Mouse (Mus musculus) kidney, adult 8-10 months (tissue): ENCODE data around the gene Nupr1l.

Experiments used
- DNase-seq, 2 experiments: peaks; one replicate each; pipeline ENCODE4 v3.0.0; 2022

Gene Nupr1l

DNA sequence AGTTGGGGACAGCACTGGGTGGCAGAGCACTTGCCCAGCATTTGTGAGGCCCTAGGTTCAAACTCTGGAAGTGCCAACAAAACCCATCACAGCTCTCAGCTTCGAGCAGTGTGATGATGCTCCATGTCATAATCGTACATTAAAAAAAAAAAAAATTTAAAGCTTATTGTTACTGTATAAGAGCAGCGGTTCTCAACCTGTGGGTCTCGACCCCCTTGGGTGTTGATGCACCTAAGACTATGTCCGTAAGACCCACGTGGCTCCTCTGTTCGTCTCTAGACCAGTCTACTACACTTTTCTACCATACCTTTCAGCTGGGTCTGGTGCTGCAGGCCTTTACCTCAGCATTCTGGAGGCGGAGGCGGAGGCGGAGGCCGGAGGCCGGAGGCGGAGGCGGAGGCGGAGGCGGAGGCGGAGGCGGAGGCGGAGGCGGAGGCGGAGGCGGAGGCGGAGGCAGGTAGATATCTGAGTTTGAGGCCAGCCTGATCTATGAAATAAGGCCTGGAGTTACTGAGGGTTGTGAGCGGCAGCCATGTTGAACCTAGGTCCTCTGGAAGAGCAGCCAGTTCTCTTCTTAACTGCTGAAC is 9.8 kb downstream of the Nupr1l start:
- no peak for DNase-seq

DNA sequence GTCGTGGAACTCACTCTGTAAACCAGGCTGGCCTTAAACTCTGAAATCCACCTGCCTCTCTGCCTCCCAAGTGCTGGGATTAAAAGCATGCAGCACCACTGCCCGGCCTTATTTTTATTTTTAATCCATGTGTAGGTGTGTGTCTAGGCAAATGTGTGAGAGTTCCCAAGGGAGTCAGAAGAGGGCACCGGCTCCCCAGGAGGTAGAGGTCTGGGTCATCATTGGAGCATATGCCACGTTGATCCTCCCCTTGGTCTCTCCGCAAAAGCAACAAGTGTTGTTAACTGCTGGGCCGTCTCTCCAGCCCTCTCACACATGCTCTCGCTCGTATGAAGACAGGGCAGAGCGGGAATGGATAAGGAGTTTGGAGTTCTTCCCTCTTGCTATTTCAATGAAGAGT is 10.4 kb downstream of the Nupr1l start:
- DNase-seq = no peak

DNA sequence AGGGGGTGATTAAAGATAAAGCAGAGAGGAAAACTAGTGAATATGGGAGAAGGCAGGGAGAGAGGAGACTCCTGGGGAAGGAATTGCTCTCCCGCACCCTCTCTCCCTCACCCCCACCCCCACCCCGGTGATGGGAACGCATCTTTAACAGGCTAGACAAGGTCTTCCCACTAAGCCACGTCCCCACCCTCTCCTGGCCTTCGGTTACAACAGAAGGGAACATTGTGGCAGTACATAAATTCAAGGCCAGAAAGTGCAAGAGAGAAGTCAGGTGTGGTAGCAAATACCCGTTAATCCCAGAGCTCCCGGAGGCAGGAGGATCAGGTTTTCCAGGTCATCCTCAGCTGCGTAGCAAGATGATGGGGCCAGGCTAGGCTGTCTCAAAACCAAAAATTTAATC is 11.0 kb downstream of the Nupr1l start:
- no peak for DNase-seq

DNA sequence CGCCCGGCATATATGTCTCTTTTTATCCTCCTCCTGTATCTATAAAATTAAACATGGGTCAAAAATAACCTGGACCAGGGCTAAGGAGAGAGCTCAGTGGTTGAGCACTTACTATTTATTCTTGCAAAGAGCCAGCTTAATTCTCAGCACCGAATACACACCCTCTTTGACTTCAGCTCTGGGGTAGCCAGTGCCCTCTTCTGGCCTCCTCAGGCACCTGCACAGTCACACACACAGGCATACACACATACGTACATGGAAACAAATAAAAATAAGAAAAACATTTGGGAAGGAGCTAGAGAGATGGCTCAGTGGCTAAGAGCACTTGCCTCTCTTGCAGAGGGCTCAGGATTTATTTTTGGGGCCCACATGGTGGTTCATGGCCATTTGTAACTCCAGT is 13.6 kb downstream of the Nupr1l start:
- DNase-seq = no peak

DNA sequence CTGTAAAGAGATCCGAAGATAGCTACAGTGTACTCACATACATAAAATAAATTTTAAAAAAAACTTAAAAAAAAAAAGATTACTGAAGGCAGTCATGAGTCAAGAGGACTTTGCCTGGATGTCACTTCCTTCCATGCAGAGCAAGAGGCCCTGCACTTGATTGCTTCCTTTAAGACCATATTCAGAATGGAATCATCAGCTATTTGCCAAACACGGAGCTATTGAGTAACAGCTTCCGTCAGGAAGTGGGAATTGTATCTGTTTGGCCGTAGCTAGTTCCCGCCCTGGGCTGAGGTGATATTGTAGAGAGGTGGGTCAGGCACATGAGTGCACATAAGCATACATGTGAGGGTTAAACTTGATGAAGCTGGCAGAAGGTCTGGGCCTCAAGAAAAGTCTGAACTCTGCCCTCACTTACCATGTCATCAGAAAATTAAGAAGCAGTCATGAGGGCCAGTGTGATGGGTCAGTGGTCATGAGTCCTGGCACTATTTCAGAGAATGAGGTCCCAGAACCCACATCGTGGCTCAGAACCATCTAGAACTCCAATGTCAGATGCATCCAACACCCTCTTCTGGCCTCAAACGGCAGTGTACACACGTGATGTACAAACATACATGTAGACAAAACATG is 16.6 kb downstream of the Nupr1l start:
- DNase-seq = peak; percentile 66 to 72

DNA sequence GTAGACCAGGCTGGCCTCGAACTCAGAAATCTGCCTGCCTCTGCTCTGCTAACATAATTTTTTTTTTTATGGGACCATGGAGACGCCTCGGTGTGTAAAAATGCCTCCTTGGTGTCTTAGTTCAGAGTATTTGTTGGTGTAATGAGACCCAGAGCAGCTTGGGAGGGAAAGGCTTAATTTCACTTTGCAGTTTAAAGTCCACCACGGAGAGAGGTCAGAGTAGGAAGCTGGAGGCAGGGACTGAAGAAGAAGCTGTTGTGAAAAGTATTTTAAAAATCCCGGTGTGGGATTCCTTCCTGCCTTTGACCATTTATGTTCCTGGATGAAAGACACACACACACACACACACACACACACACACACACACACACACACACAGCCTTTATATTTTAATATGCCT is 17.6 kb downstream of the Nupr1l start:
- peak; percentile 26 to 67 for DNase-seq

DNA sequence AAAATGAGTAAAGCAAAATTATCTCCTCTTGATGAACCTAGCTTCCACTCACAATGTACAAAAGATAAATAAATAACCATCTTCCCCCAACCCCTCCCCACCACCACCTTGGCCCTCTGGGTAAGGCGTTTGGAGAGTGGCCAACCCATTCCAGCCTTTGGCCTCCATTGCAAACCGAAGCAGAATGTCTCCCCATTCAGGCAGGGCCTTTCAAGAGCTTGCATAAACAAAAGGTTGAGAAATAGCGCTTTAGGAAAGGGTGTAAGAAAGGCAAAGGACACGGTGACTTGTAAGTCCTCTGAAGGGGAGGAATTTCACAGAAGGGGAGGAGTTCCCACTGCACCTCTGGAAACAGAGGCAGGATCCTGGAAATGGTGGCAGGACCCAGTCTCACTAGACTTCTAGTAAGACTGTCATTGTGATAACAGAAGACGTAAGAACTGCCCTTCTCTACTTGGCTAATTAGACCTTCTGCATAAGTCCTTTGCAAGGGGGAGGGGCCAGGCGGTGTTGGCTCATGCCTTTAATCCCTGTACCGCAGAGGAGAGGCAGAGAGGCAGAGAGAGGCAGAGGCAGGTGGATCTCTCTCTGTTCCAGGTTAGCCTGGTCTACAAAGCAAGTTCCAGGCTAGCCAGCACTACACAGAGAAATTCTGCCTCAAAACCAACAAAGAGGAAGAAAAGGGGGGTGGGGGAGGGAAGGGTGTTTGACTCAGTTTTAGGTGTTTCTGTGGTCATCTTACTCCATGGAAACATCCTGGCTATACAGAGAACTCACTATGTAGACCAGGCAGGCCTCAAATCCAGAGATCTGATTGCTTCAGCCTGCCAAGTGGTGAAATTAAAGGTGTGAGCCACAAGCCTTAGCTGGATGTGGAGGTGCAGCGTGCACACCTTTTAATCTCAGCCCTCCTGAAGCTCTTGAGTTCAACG is 21.9 kb downstream of the Nupr1l start:
- peak; percentile 69 to 75 for DNase-seq

DNA sequence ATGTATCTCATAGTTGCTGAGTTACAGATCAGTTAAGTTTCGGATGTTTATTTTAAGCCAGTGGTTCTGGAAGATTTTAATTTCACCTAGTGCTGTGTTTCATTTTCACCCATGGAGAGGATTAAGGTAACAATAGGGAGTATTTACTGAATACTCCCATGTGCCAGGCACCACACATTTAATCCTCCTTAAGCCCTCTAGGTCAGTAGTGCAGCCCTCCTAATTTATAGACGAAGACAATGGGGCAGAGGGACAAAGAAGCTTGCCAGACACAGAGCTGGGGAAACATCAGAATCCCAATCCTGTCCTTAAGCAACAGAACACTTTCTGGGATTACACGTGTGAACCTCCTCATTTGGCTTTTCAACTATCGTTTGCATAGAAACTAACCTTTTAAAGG is 28.6 kb downstream of the Nupr1l start:
- DNase-seq = no peak

DNA sequence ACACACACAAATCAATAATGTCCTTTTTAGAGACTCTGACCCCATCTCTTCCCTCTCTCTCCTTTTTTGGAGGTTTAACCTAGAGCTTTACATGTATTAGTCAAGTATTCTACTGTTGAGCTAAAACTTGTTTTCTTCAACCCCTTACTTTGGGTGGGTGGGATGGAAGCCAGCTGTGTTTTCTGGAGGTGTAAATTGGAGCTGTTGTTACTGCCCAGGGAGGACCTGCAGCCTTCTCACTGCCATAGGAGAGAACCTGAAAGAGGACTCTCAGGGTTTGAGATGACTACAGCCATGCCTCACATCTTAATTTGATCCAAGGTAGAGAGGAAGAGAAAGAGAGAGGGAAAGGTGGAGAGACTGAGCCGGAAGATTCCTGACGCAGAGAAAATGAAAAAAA is 31.9 kb downstream of the Nupr1l start:
- no peak for DNase-seq

DNA sequence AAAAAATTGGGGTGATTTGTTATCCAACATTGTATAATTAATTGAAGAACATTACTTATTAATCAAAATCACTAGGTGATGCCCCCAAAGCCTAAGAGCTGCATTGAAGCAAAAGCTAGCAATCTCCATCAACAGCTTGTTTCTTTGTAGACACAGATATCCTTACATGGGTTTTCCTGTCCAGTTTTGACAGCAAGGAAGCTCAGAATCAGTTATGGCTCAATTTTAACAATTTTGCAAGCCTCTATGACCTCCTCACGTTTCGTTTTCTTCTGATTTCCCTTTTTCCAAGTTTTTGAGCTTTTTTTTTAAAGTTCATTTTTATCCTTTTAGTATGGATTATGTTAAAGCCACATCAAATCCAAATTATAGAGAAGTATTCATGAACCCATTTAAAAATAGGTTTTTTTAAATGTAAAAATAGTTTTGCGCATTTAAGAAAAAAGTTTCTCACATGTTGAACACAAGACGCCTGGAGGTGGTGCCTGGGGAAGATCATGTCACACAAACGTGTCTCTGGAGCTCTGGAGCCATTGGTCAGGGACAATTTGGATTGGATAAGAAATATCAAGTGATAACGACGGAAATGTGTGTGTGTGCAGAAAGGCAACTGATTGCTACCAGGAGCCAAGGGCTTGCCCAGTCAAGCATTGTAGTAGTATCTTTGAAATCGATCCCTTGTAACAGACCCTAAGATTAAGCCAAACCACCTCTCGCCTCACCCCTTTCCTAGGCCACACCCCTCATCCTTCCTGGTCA is 32.6 kb downstream of the Nupr1l start:
- DNase-seq = no peak

DNA sequence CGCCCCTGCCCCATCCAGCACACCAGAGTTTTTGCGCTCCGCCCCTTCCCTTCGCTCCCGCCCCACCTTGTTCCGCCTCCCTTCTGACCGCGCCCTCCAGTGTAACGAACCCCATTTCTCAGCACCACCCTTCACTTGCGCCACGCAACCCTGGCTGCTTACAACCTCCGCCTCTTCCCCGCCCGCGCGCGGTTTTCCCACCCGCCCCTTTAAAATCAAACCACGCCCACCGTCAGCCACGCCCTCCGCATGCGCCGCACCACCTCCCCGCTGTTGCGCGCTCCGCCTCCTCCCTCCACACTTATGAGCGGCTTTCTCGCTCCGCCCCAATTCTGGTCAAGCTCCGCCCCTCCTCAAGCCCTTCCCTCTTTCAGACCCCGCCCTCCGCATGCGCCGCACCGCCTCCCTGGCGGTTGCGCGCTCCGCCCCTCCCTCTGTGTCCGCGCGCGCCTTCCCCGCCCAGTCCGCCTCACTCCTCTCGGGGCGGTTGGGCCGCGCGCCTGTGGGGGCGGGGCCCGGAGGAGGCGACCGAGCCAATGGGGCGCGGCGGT is 33.2 kb downstream of the Nupr1l start, which contains the start of gene Vkorc1l1:
Vkorc1l1 (plus strand) TSS at position 476 of the 551 bp plus-strand sequence.
- peak; percentile 98 for DNase-seq

DNA sequence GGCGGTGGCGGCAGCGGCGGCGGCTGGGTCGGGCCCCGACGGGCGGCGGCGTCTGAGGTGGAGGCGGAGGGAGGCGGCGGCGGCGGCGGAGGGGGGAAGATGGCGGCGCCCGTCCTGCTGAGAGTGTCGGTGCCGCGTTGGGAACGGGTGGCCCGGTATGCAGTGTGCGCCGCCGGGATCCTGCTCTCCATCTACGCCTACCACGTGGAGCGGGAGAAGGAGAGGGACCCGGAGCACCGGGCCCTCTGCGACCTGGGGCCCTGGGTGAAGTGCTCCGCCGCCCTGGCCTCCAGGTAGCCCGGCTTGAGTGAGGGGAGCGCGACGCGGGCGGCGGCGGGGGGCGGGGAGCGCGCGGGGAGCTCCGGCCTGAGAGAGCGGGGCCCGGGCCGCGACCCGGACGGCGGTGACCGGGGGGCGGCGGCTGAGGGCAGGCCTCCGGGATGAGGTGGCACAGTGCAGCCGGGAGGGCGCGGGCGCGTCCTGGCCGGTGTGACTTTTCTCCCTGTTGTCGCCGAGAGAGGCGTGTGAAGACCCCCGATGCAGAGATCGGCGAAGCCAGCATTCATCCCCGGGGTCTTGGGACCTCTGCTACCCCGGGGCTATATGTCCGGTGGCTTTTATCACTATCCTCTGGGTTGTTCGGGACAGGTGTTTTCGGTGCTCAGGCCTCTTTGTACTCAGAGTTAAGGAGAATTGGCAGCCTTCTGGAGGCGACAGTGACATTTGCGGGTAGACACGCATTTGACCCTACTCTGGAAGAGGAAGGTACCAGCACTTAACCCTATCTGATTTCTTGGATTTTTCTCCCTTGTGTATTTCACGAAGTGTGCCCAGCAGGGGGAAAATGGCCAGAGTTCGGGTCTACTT is 34.0 kb downstream of the Nupr1l start:
- DNase-seq = peak; percentile 24 to 26

DNA sequence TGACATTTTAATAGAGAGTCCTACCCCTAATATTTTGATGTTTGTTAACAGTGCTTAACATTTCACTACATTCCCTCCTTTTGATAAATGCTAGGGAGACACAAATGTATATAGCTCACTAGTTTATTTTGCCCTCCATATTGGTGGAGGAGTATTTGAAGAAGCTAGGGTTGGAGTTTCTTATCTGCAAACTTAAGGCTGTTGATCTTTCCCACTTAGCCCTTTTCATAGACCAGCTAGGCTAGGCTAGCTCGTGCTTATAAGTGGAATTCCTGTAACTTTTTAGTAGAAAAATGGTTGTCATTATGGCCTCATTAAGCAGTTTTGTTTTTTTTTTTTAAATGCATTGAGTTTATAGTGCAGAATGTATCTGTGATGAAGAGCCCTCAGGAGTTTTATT is 35.1 kb downstream of the Nupr1l start:
- DNase-seq = no peak

DNA sequence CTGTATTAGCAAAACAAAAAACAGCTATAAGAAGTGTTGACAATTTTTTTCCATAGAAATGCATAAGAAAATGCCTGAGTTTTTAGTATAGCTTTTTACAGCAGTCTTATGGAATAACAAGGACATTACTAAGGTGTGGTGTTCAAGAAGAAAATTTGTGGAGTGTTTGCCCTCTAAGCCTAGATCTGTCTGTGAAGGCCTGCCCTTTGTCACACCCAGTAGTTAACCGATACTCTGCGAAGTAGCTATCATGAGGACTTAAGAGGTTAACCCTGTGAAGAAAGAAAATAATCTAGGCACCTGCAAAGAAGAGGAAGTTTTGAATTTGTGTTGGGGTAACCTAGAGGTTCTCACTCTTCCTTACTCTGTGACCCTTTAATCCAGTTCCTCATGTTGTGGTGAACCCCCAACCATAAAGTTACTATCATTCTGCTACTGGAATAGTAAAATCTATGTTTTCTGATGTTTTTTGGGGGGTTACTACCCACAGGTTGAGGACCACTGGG is 39.2 kb downstream of the Nupr1l start:
- no peak for DNase-seq

DNA sequence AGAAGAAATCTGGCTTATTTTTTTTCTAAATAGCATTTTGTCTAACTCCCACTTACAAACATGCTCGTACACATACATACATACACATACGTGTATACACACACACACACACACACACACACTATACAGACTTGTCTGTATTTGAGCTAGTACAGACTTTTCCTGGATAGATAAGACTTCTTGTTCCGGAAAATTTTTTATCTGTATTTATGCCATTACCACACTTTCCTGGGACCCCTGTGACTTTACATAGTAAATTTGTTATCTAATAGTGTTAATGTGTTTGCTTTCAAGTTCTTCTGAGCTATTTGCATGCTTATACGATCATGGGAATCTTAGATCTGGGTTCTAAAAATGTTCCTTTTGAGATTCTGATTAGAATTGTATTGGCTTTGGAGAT is 43.8 kb downstream of the Nupr1l start:
- no peak for DNase-seq

DNA sequence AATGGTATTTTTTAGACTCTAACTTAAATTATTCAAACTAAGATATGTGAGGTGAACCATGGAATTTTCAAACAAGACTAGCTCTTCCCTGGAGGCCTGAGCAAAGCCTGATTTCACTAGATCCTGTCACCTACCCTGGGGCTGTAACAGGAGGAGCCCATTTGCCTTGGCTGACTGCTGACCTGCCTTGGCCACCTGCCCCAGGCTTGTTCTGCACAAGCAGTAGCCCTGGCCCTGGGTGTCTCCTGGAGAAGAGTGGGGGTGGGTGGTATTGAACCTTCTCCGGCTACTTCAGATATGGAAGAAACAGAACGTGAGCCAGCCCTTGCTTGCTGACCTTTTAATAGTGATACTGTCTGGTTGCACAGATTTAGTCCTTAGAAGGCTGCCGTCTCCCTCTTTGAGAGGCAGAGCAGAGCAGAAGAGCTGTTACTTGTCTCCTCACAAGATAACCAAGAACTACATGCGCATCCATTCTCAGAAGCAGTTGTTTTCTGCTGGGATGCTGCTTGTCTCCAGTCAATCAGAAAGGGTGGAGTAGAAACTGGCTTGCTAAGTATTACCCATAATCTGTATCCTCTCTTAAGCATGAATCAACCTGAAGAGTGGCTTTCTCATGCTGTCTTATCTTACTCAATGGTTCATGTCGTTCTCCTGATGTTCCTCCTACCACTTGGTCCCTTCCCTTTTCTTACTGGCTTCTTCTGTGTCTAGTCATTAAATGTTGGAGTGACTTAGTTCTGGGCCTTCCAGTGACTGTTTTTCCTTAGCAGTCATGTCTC is 46.3 kb downstream of the Nupr1l start:
- peak in 1 of 2 experiments; percentile 13 for DNase-seq

DNA sequence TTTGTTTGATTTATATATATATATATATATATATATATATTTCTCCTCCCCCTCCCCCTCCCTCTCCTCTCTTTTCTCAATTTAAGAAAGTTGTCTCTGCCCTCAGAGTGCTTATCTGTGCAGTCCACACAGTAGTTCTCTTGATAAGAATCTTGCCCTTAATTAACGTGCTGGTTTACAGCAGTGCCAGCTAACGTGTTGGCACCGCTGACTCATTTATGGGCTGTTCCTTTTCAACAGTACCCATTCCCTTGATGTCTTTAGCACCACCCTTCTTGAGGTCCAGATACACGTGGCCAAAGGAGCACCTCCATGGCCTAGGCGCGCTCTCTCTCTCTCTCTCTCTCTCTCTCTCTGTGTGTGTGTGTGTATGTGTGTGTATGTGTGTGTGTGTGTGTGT is 47.5 kb downstream of the Nupr1l start:
- DNase-seq = no peak

DNA sequence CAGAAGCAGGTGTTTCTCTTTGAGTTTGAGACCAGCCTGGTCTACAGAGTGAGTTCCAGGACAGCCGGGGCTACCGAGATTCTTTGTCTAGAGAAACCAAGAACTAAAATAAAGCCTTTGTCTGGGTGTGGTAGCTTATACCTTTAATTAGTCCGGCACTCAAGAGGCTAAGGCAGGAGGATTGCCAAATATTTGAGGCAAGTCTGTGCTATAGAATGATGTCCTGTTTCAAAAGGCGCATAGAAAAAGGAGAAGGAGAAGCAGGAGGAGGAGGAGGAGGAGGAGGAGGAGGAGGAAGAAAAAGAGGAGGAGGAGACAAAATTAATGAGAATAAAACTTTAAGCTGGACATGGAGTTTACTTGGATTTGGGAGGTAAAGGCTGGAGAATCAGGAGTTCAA is 54.9 kb downstream of the Nupr1l start:
- no peak for DNase-seq
